Mouse (Mus musculus) heart, embryonic 10.5 days (tissue): ENCODE measurements around the gene Bicra. TPM values are rescaled to one million over a fixed set of nuclear protein-coding genes. Genes with fewer than 3 reads are reported as not detected.
A peak's percentile ranks its signal among the peaks of the same experiment; 100 is the strongest.

Source experiments
- DNase-seq: peaks from one replicate; pipeline ENCODE4 v3.0.0-alpha.2; 2017; ENCODE audit warnings: low spot score
- H3K27ac ChIP-seq: fragments of 300-500 bp; sonication (generic); 2 replicates; pipeline ENCODE4 v1.5.1; 2016; ENCODE audit warnings: mild to moderate bottlenecking
- H3K27me3 ChIP-seq: fragments of 300-500 bp; sonication (generic); 2 replicates; pipeline ENCODE4 v1.6.1; 2016; ENCODE audit warnings: mild to moderate bottlenecking; ENCODE audit not compliant: poor library complexity, insufficient read depth, severe bottlenecking
- H3K36me3 ChIP-seq: fragments of 300-500 bp; sonication (generic); 2 replicates; pipeline ENCODE4 v1.6.1; 2016; ENCODE audit warnings: mild to moderate bottlenecking, moderate library complexity
- H3K4me1 ChIP-seq: fragments of 300-500 bp; sonication (generic); 2 replicates; pipeline ENCODE4 v1.6.1; 2016; ENCODE audit warnings: mild to moderate bottlenecking
- H3K4me3 ChIP-seq: fragments of 300-500 bp; sonication (generic); 2 replicates; pipeline ENCODE4 v1.5.1; 2016; ENCODE audit warnings: mild to moderate bottlenecking, moderate library complexity
- H3K9me3 ChIP-seq: fragments of 300-500 bp; sonication (generic); 2 replicates; pipeline ENCODE4 v1.6.1; 2016; ENCODE audit warnings: mild to moderate bottlenecking, moderate library complexity
- WGBS: fragments of 180-500 bp; shearing (Covaris S2); methylation state at CpG from one replicate; pipeline ENCODE4 v1.1.7; 2016; 5-methylcytosine and 5-hydroxymethylcytosine counted together
- polyA plus RNA-seq: library from polyadenylated mRNA; unstranded; fragments of >200 nt; fragmentation: Nextera tagmentation; extraction: Ambion mirVana; gene quantifications from 2 replicates; pipeline ENCODE4 v1.2.1, GENCODE M21; 2016

Gene Bicra
- polyA plus RNA-seq, 1 experiment from 2014 or later: 7.4 TPM

DNA sequence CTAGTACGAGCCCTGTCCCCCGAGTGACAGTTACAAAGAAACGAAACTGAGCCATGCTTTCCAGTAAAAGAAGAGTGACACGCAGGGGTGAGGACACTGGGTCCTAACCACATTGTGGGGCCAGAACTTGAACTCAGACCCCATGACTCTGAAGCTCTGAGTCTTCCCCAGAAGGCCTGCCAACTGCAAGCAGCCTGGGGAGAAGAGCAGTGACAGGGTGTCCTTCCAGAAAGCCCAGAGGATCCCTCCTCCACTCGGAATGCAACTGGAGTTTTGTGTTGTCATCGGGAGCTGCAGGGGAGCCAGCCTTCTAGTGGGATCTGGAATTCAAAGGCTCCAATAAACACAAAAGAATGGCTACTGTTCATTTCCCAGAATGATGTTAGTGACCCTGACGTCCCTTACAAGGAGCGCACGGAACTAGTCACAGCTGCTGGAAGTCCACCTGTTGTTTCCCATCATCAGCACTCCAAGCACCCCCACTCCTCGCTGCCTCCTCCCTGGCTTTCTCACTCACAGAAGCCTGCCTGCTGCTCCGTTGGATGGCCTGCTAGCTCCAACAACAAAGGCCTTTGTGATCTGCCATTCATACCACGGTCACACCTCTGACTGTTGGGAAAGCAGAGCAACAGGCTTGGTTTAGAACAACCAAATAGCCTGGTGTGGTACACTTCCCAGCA is 43.4 kb downstream of the Bicra start:
- no peak overlapping the region for H3K4me3 ChIP-seq
- no peak for DNase-seq
- no peaks in the 10 kb centered on the region for H3K9me3 ChIP-seq
- 70% methylated on average over 12 of the region's 12 CpGs for WGBS
- peaks cover 10% of the 10 kb centered on the region for H3K36me3 ChIP-seq
- no peak overlapping the region for H3K27ac ChIP-seq
- H3K27me3 ChIP-seq: no peaks in the 10 kb centered on the region
- H3K4me1 ChIP-seq: peaks cover 22% of the 10 kb centered on the region

DNA sequence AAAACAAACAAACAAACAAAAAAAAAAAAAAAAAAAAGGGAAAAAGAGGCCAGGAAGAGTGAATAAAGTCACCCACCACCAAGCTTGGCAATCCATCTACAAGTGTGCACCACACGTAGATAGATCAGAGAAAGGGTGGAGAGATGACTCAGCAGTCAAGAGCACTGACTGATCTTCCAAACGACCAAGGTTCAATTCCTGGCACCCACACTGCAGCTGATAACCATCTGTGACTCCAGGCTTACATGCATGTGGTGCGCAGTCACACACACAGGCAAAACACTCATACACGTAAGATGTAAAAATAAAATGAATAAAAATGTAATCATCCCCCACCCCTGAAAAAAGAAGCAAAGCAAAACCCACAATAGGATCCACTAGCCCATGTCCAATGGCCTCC is 44.7 kb downstream of the Bicra start:
- H3K36me3 ChIP-seq: peaks cover 17% of the 10 kb centered on the region
- WGBS: 76% methylated on average over 4 of the region's 4 CpGs
- no peak overlapping the region for H3K4me3 ChIP-seq
- H3K27me3 ChIP-seq: no peaks in the 10 kb centered on the region
- no peaks in the 10 kb centered on the region for H3K9me3 ChIP-seq
- H3K27ac ChIP-seq: no peak overlapping the region
- DNase-seq: no peak
- H3K4me1 ChIP-seq: peaks cover 22% of the 10 kb centered on the region

DNA sequence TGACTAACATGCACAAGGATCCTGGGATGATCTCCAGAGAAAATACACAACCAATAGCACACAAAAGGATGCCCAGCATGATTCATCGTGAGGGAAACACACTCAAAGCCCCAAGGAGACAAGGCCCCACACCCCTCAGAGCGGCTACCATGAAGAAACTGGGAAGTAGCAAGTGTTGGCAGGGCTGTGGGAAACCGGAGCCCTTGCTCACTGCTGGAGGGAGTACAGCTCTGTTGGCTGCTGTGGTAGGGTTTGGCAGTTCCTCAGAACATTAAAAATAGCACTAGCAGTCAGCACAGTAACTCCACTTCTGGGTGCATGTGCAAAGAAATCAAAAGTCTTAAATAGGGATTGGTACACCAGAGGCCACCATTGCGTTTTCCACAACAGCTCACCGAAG is 45.5 kb downstream of the Bicra start:
- Histone ChIP-seq H3K27me3 (no peaks in the 10 kb centered on the region), H3K9me3 (no peaks in the 10 kb centered on the region), H3K4me1 (peaks cover 20% of the 10 kb centered on the region), H3K36me3 (peaks cover 22% of the 10 kb centered on the region), H3K27ac (no peak overlapping the region), H3K4me3 (no peak overlapping the region)
- 90% methylated on average over 5 of the region's 5 CpGs for WGBS
- DNase-seq: no peak

DNA sequence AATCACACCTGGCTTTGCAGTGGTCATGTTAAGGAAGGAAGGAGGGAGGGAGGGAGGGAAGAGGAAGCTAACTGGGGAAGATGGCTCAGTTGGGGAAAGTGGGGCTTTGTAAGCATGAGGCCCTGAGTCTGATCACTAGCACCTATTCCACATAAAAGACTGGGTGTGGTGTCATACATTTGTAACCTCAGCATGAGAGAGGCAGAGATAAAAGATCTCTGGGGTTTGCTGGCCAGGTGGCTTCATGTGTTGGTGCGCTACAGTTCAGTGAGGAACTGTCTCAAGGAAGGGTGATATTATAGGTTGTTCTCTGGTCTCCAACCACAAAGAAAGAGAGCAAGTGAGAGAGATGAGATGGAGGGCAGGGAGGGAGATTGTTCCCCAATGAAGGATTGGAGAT is 46.0 kb downstream of the Bicra start:
- no peak for DNase-seq

DNA sequence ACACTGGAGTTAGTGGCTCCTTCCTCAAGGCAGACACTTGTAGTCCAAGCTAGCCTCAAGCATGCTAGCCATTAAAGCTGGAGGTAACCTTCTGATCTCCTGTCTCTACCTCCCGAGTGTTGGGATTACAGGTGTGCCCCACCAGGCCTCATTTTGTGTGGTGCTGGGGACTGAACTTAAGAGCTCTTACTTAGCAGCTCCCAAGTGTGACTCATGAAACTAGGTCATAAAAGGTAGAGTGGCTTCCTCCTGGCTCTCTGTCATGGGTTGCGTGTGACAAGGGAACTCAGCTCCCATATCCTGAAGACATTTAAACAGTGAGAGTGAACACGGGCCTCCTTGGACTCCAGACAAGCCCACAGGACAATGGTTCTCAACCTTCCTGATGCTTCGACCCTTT is 53.9 kb downstream of the Bicra start:
- Histone ChIP-seq H3K27me3 (no peaks in the 10 kb centered on the region), H3K4me1 (no peaks in the 10 kb centered on the region), H3K27ac (no peak overlapping the region), H3K4me3 (no peak overlapping the region), H3K9me3 (no peaks in the 10 kb centered on the region), H3K36me3 (peaks cover 83% of the 10 kb centered on the region)
- no peak for DNase-seq
- WGBS: 91% methylated on average over 4 of the region's 4 CpGs

More for the DNA sequence above, 46.0 kb downstream of the Bicra start:
- Histone ChIP-seq H3K4me1 (peaks cover 20% of the 10 kb centered on the region), H3K27me3 (no peaks in the 10 kb centered on the region), H3K9me3 (no peaks in the 10 kb centered on the region), H3K36me3 (peaks cover 27% of the 10 kb centered on the region), H3K27ac (no peak overlapping the region), H3K4me3 (no peak overlapping the region)
- WGBS: 96% methylated on average over 1 of the region's 1 CpGs

DNA sequence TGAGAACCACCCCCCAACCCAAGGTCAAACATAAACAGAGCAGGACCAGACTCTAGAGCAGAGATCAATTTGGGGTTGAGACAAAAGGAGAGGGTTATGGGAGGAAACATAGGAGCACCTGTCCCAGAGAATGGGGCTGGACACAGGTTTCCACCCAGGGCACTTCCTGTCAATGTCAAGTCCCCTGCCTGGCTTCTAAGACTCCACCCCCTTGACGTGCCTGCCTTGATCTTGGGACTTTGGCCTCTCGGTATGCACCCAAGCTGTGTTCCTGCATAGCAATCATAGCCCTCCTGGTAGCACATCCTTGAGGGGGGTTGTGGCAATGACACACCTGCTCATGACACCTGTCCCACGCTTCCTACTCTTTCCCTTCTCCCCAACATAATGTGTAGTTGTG is 54.6 kb downstream of the Bicra start:
- Histone ChIP-seq H3K9me3 (no peaks in the 10 kb centered on the region), H3K36me3 (peaks cover 88% of the 10 kb centered on the region), H3K4me1 (no peaks in the 10 kb centered on the region), H3K27ac (no peak overlapping the region), H3K4me3 (no peak overlapping the region), H3K27me3 (no peaks in the 10 kb centered on the region)
- WGBS: 73% methylated on average over 3 of the region's 3 CpGs
- DNase-seq: no peak

DNA sequence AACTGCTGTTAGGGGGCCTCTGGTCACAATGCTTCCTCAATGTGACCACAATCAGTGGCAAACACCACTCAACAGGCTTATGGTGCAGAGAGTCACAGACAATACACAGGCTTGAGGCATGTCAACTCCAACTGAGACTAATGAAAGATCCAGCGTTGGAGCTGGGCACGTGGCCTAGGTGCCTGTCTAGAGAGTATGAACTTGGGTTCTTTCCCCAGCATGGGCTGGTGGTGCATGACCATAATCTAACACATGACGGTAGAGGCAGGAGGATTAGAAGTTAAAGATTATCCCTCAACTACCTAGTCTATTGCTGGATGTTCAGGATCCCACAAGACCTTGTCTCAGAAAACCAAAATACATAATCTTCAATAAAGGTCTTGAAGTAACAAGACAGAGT is 56.0 kb downstream of the Bicra start:
- Histone ChIP-seq H3K27me3 (no peaks in the 10 kb centered on the region), H3K4me1 (no peaks in the 10 kb centered on the region), H3K27ac (no peak overlapping the region), H3K4me3 (no peak overlapping the region), H3K36me3 (peaks cover 88% of the 10 kb centered on the region), H3K9me3 (no peaks in the 10 kb centered on the region)
- WGBS: 92% methylated on average over 3 of the region's 3 CpGs
- no peak for DNase-seq

DNA sequence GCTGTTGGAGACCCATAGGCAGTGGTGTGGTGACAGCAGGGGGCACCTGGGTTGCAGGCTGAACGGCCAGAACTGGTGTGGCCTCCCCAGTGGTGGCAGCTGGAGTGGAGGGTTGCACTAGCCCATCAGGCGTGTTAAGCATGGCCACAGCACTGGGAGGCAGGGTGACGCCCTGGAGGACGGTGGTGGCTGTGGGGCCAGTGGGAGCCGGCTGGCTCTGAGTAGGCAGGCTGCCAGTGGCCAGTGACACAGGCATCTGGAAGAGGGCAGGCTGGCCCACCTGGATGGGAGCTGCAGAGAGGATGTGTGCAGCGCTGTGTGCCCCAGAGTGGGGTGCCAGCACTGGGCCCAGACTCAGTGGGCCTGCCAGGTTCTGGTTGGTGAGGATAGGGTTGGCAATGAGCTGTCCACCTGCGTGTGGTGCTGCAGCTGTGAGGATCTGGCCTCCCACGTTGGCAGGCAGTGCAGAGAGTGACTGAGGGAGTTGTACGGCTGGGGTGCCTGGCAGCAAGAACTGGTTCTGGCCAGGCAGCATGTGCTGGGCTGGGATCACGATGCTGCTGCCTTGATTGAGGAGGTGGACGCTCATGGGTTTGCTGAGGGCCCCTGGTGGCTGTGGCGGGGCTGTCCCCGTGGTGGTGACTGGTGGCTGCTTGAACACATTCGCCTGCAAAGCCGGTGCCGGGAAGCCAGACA is 59.9 kb downstream of the Bicra start:
- 90% methylated on average over 16 of the region's 16 CpGs for WGBS
- Histone ChIP-seq H3K4me3 (no peak overlapping the region), H3K9me3 (no peaks in the 10 kb centered on the region), H3K27ac (no peak overlapping the region), H3K4me1 (no peaks in the 10 kb centered on the region), H3K27me3 (no peaks in the 10 kb centered on the region), H3K36me3 (peaks cover 62% of the 10 kb centered on the region)
- no peak for DNase-seq

DNA sequence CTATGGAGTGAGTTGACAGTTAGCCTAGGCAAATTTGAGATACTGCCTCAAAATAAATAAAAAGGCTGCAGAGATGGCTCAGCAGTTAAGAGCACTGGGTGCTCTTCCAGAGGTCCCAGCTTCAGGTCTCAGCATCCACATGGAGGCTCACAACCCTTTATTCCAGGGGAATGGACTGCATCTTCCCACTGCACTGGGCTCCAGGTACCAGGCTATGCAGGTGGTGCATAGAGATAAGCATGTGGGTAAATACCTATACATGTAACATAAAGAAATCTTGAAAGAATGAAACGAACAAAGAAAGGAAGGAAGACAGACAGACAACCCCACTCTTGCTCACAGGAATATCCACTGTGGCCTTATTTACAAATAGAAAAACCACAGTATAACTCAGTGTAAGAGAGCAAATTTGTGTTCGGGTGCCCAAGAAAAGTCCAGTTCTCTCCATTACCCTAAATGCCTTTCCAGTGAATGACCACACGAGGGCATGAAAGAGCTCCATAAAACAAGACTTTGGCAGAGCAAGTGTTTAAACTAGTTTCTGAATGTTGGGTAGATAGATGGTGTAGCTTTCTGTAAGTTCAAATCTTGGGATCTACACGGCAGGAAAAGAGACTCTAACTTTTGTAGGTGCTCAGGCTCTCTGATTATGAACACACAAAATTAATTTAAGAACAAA is 64.9 kb downstream of the Bicra start:
- Histone ChIP-seq H3K9me3 (no peaks in the 10 kb centered on the region), H3K27me3 (no peaks in the 10 kb centered on the region), H3K36me3 (peaks cover 60% of the 10 kb centered on the region), H3K27ac (no peak overlapping the region), H3K4me3 (no peak overlapping the region), H3K4me1 (peaks cover 35% of the 10 kb centered on the region)
- DNase-seq: no peak
- WGBS: 45% methylated on average over 4 of the region's 4 CpGs

DNA sequence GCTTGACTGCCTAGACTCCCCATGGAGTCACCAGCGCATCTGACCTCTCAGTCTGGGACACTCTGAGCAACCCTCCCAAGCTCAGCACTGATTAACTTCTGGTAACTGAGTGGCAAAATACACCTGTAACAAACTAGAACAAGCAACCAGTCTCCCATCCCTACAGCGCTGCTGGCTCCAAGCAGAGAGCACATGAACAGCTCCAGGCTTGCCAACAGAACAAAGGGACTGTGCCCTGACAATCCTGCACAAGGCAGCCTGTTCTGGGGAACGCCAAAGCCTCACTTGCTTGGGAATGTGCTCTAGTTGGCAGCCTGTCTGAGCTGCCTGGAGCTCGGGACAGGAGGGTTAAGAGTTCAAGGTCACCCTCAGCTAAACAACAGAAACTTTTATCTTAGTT is 66.2 kb downstream of the Bicra start:
- 66% methylated on average over 4 of the region's 4 CpGs for WGBS
- peaks cover 35% of the 10 kb centered on the region for H3K4me1 ChIP-seq
- H3K9me3 ChIP-seq: no peaks in the 10 kb centered on the region
- peaks cover 59% of the 10 kb centered on the region for H3K36me3 ChIP-seq
- no peak for DNase-seq
- no peaks in the 10 kb centered on the region for H3K27me3 ChIP-seq
- H3K27ac ChIP-seq: peak overlapping the region; percentile 56
- 0 out of 2 replicates have a peak overlapping the region, but pooled peaks have one; percentile 12 for H3K4me3 ChIP-seq

DNA sequence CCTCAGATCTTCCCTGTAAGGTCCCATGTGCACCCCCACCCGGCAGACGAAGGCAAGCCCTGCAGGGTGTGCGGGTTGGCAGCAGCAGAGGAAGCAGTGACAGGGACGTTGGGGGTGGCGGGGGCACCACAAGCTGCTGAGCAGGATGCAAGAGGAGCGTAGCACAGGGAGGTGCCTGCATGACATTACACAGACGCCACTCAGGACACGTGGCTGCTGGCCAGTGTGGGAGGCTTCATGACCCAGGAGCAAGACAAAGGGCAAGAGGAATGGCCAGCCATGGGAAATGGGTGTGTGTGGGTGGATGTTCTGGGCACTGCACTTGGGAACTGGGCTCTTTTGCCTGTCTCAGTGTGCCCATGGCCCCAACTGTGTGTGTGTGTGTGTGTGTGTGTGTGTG is 67.5 kb downstream of the Bicra start:
- H3K9me3 ChIP-seq: no peaks in the 10 kb centered on the region
- WGBS: 63% methylated on average over 8 of the region's 8 CpGs
- peaks cover 35% of the 10 kb centered on the region for H3K4me1 ChIP-seq
- peak overlapping the region; percentile 42; the same call in 1 of the 2 replicates for H3K27ac ChIP-seq
- H3K36me3 ChIP-seq: peaks cover 66% of the 10 kb centered on the region
- H3K27me3 ChIP-seq: no peaks in the 10 kb centered on the region
- DNase-seq: no peak
- no peak overlapping the region for H3K4me3 ChIP-seq

DNA sequence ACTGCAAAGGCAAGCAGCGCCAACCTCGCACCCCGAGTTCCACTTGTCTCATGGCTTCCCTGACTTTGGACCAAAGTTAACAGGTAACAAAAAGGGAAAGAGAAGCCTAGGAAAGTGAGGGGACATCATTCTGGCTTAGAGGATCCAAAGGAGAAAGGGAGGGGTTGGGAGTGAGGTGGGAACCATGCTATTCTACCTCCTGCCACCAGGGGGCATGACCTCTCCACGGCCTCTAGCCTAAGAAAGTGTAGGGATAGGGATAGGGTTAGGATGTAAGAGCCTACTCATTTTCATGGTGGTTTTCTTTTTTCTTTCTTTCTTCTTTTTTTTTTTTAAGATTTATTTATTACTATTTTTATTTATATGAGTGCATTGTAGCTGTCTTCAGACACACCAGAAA is 71.8 kb downstream of the Bicra start:
- WGBS: 83% methylated on average over 4 of the region's 4 CpGs
- H3K9me3 ChIP-seq: no peaks in the 10 kb centered on the region
- no peak overlapping the region for H3K27ac ChIP-seq
- H3K4me3 ChIP-seq: no peak overlapping the region
- DNase-seq: no peak
- peaks cover 19% of the 10 kb centered on the region for H3K4me1 ChIP-seq
- no peaks in the 10 kb centered on the region for H3K27me3 ChIP-seq
- peaks cover 93% of the 10 kb centered on the region for H3K36me3 ChIP-seq

DNA sequence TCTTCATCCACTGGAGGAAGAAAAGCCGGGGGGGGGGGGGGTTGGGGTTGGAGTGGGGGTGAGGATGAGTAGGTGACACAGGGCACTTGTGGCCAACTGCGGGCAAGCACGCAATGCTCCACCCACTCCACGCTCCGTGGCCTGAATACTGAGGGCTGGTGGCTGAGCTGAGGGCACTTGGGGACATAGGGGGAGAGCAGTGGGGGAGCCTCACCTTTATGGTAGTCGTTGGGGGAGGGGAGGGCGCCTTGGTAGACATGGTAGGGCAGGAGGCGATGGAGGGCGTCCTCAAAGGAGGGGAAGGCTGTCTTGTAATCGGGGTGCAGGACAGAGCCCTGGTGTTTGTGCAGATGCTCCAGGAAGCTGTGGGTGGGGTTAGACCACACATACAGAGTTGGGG is 72.3 kb downstream of the Bicra start:
- H3K4me1 ChIP-seq: peaks cover 14% of the 10 kb centered on the region
- no peaks in the 10 kb centered on the region for H3K9me3 ChIP-seq
- H3K27me3 ChIP-seq: no peaks in the 10 kb centered on the region
- 92% methylated on average over 10 of the region's 10 CpGs for WGBS
- no peak for DNase-seq
- H3K4me3 ChIP-seq: no peak overlapping the region
- H3K36me3 ChIP-seq: peaks cover 93% of the 10 kb centered on the region
- H3K27ac ChIP-seq: no peak overlapping the region
